Mouse (Mus musculus) midbrain, postnatal 0 days (tissue): ENCODE data around the gene 1700122O11Rik. TPM values are rescaled to one million over a fixed set of nuclear protein-coding genes. Genes with fewer than 3 reads are reported as not detected.

Source experiments
- ATAC-seq: fragments of 200-750 bp; cut with Nextera tagmentation; 2 replicates; pipeline ENCODE4 v1.8.0; 2017; ENCODE audit warnings: moderate number of reproducible peaks, mild to moderate bottlenecking, moderate TSS enrichment, moderate library complexity; ENCODE audit not compliant: low FRiP score
- DNase-seq: peaks from one replicate; pipeline ENCODE4 v3.0.0-alpha.2; 2015; ENCODE audit warnings: low spot score
- H3K27ac ChIP-seq: fragments of 300-500 bp; sonication (generic); 2 replicates; pipeline ENCODE4 v1.5.1; 2014; ENCODE audit warnings: low read depth, mild to moderate bottlenecking, low read length, mixed read lengths
- H3K27me3 ChIP-seq: fragments of 300-500 bp; sonication (generic); 2 replicates; pipeline ENCODE4 v1.6.1; 2014; ENCODE audit warnings: low read length, control low read depth, mixed read lengths; ENCODE audit not compliant: insufficient read depth
- H3K36me3 ChIP-seq: fragments of 300-500 bp; sonication (generic); 2 replicates; pipeline ENCODE4 v1.6.1; 2014; ENCODE audit warnings: low read length, control low read depth, mixed read lengths; ENCODE audit not compliant: insufficient read depth
- H3K4me1 ChIP-seq: fragments of 300-500 bp; sonication (generic); 2 replicates; pipeline ENCODE4 v1.6.1; 2014; ENCODE audit warnings: mild to moderate bottlenecking, control low read depth, antibody characterized with exemption, low read length, mixed read lengths; ENCODE audit not compliant: insufficient read depth
- H3K4me2 ChIP-seq: fragments of 300-500 bp; sonication (generic); 2 replicates; pipeline ENCODE4 v1.6.1; 2014; ENCODE audit warnings: low read depth, mild to moderate bottlenecking, low read length, mixed read lengths; ENCODE audit not compliant: poor library complexity, severe bottlenecking
- H3K4me3 ChIP-seq: fragments of 300-500 bp; sonication (generic); 2 replicates; pipeline ENCODE4 v1.5.1; 2014; ENCODE audit warnings: low read depth, mild to moderate bottlenecking, low read length, moderate library complexity
- H3K9ac ChIP-seq: fragments of 300-500 bp; sonication (generic); replicated peaks from 2 replicates; pipeline ENCODE4 v1.6.1; 2014; ENCODE audit warnings: mild to moderate bottlenecking, low read length, moderate library complexity, mixed read lengths; ENCODE audit not compliant: poor library complexity, severe bottlenecking
- H3K9me3 ChIP-seq: fragments of 300-500 bp; sonication (generic); 2 replicates; pipeline ENCODE4 v1.6.1; 2016; ENCODE audit warnings: low read length, control low read depth
- CTCF ChIP-seq: IDR thresholded peaks from 2 replicates; pipeline ENCODE4 v1.5.1; 2016; ENCODE audit warnings: antibody characterized with exemption, mild to moderate bottlenecking
- WGBS: fragments of 180-500 bp; shearing (Covaris S2); extraction: QIAGEN DNeasy Blood & Tissue Kit; methylation state at CpG from one replicate; pipeline ENCODE4 v1.1.7; 2014; 5-methylcytosine and 5-hydroxymethylcytosine counted together
- polyA plus RNA-seq: library from polyadenylated mRNA; unstranded; fragments of >200 nt; fragmentation: Nextera tagmentation; extraction: Ambion mirVana; gene quantifications from 2 replicates; pipeline ENCODE4 v1.2.1, GENCODE M21; 2015
- total RNA-seq: library from RNA; depleted of rRNA; stranded (reverse); fragments of >200 nt; gene quantifications from 2 replicates; pipeline ENCODE4 v1.2.3, GENCODE M21; 2014

The 1700122O11Rik gene
- total and polyA plus RNA-seq, 2 experiments from 2014 or later: not detected

GRCm38 (mm10) chr17:48019585-48019984 is 18.5 kb downstream of the 1700122O11Rik start:
- TF ChIP-seq CTCF: no peak
- no peaks in the 10 kb centered on the region for H3K4me1 ChIP-seq
- ATAC-seq: no peak

GRCm38 (mm10) chr17:48016566-48016965 is 21.5 kb downstream of the 1700122O11Rik start:
- Histone ChIP-seq H3K4me1 (no peaks in the 10 kb centered on the region), H3K9ac (no peak overlapping the region), H3K27ac (no peak overlapping the region), H3K4me2 (no peak overlapping the region), H3K36me3 (no peaks in the 10 kb centered on the region), H3K4me3 (no peak overlapping the region), H3K27me3 (no peaks in the 10 kb centered on the region), H3K9me3 (no peaks in the 10 kb centered on the region)
- 78% methylated on average over 5 of the region's 5 CpGs for WGBS
- TF ChIP-seq CTCF: no peak
- DNase-seq: peak; percentile 16
- peak; percentile 63; the same call in 1 of the 2 replicates for ATAC-seq

More at GRCm38 (mm10) chr17:48019585-48019984, 18.5 kb downstream of the 1700122O11Rik start:
- Histone ChIP-seq H3K9me3 (no peaks in the 10 kb centered on the region), H3K9ac (no peak overlapping the region), H3K27me3 (no peaks in the 10 kb centered on the region), H3K36me3 (no peaks in the 10 kb centered on the region), H3K4me3 (no peak overlapping the region), H3K4me2 (no peak overlapping the region), H3K27ac (no peak overlapping the region)
- 38% methylated on average over 2 of the region's 2 CpGs for WGBS
- no peak for DNase-seq

GRCm38 (mm10) chr17:48012561-48012960 is 25.5 kb downstream of the 1700122O11Rik start:
- DNase-seq (no peak), ATAC-seq (no peak)
- Histone ChIP-seq H3K27ac (no peak overlapping the region), H3K9me3 (no peaks in the 10 kb centered on the region), H3K4me3 (no peak overlapping the region), H3K4me2 (no peak overlapping the region), H3K27me3 (no peaks in the 10 kb centered on the region), H3K36me3 (no peaks in the 10 kb centered on the region), H3K9ac (no peak overlapping the region), H3K4me1 (no peaks in the 10 kb centered on the region)
- no peak for TF ChIP-seq CTCF
- WGBS: 64% methylated on average over 10 of the region's 10 CpGs

GRCm38 (mm10) chr17:48011105-48011504 is 27.0 kb downstream of the 1700122O11Rik start:
- Histone ChIP-seq H3K36me3 (no peaks in the 10 kb centered on the region), H3K9ac (no peak overlapping the region), H3K4me3 (no peak overlapping the region), H3K27ac (no peak overlapping the region), H3K27me3 (no peaks in the 10 kb centered on the region), H3K4me2 (no peak overlapping the region), H3K4me1 (no peaks in the 10 kb centered on the region), H3K9me3 (no peaks in the 10 kb centered on the region)
- no peak for TF ChIP-seq CTCF
- ATAC-seq: no peak
- no peak for DNase-seq
- 46% methylated on average over 12 of the region's 12 CpGs for WGBS

- Histone ChIP-seq H3K36me3 (no peaks in the 10 kb centered on the region), H3K27ac (no peak overlapping the region), H3K27me3 (no peaks in the 10 kb centered on the region), H3K4me2 (no peak overlapping the region), H3K4me1 (no peaks in the 10 kb centered on the region), H3K9me3 (no peaks in the 10 kb centered on the region), H3K9ac (no peak overlapping the region), H3K4me3 (no peak overlapping the region)
- TF ChIP-seq CTCF: no peak
- DNase-seq: no peak
- 78% methylated on average over 11 of the region's 11 CpGs for WGBS
- ATAC-seq: no peak
Observed at GRCm38 (mm10) chr17:48010283-48010682, 27.8 kb downstream of the 1700122O11Rik start.

GRCm38 (mm10) chr17:48005816-48006215 is 32.3 kb downstream of the 1700122O11Rik start:
- H3K36me3 ChIP-seq: no peaks in the 10 kb centered on the region
- no peak for TF ChIP-seq CTCF
- DNase-seq (no peak), ATAC-seq (no peak)
- no peak overlapping the region for H3K4me3 ChIP-seq
- peaks cover 2% of the 10 kb centered on the region; the same call in 1 of the 2 replicates for H3K4me1 ChIP-seq
- WGBS: 73% methylated on average over 4 of the region's 4 CpGs
- H3K9ac ChIP-seq: no peak overlapping the region
- no peak overlapping the region for H3K27ac ChIP-seq
- no peaks in the 10 kb centered on the region for H3K9me3 ChIP-seq
- no peaks in the 10 kb centered on the region for H3K27me3 ChIP-seq
- no peak overlapping the region for H3K4me2 ChIP-seq
